12 mouse cellular contexts compared by ENCODE assay signal in the genomic region with DNA sequence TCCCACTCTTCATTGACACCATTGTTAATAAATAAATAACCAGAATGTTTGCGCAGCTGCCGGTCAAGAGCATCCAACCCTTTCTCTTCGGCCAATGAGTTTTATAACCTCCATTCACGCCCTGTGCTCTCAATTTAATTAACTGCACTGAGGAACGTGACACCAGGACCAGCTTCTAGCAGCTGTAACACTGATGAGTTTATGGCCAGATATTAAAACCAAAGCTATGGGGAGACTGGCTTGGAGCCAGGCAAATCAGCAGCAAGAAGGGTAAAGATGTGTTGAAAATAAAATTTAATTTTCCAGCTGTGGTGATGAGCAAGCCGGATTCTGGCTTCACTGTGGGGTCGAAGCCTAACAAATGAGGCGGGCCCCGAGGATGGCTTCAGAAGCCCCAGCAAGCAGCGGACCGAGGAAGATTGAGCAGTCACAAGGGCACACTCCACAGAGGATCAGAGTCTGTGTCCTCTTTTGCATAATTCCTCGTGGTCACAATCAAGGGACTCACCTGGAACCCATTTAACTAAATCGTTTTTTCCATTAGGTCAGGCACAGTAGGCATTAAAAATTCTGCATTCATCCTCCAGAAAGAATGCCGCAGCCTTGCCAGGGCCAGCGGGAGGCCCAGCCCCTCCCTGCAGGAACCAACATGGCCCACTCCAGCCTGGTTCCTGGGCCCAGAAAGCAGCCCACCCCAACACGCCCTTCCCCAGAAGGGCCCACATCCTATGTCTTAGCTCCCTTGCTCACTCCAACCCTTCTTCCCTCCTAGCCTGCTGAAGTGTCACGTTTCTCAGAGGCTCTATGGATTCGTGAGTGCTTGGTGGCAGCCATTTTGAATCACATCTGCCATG.
A peak's percentile ranks its signal among the peaks of the same experiment; 100 is the strongest.
DNase-seq lines count a peak whose midpoint lies in the region; ATAC-seq and TF ChIP-seq lines count a peak whose summit lies in the region.
"Had no signal": no experiment of that assay in that cellular context is flagged by ENCODE, and none has a peak within 500 bp of the region (broad histone marks: within the 10 kb centered on the region; RNA-seq: fewer than 3 reads in every experiment).

No protein-coding gene starts in this region.

- H3K27ac ChIP-seq in embryonic facial prominence, embryonic 11.5 days (replicated peaks; ENCODE audit: low read depth, low read length): no peak overlapping the region
- H3K27ac ChIP-seq in stomach, postnatal 0 days (replicated peaks): no peak overlapping the region
- H3K27ac ChIP-seq in forebrain, postnatal 0 days (ENCODE audit: low read depth, low read length): no peak overlapping the region
- H3K27ac ChIP-seq: intestine, embryonic 15.5 days; midbrain, embryonic 13.5 days had no signal

- WGBS in embryonic facial prominence, embryonic 11.5 days: 74% methylated on average over 18 of the region's 18 CpGs
- WGBS in stomach, postnatal 0 days: 74% methylated on average over 18 of the region's 18 CpGs
- WGBS in forebrain, postnatal 0 days: 75% methylated on average over 18 of the region's 18 CpGs

- no peak for ATAC-seq in embryonic facial prominence, embryonic 11.5 days (replicated peaks; ENCODE audit: insufficient number of reproducible peaks, low FRiP score, low TSS enrichment, low read depth)
- no peak for ATAC-seq in stomach, postnatal 0 days (ENCODE audit: low FRiP score, low TSS enrichment)
- ATAC-seq in forebrain, postnatal 0 days: no peak
- ATAC-seq: activated CD4-positive, CD25-positive, alpha-beta regulatory T cell, adult 4 months; CD4-positive, CD25-positive, alpha-beta regulatory T cell, adult 4 months; intestine, embryonic 15.5 days; midbrain, embryonic 13.5 days had no signal

- H3K27me3 ChIP-seq in embryonic facial prominence, embryonic 11.5 days (ENCODE audit: control insufficient read depth, insufficient read depth, low read length): no peaks in the 10 kb centered on the region
- no peaks in the 10 kb centered on the region for H3K27me3 ChIP-seq in stomach, postnatal 0 days (ENCODE audit: control insufficient read depth, insufficient read depth, low read length)
- H3K27me3 ChIP-seq in forebrain, postnatal 0 days (ENCODE audit: insufficient read depth, low read length): no peaks in the 10 kb centered on the region
- H3K27me3 ChIP-seq: intestine, embryonic 15.5 days; midbrain, embryonic 13.5 days had no signal

- TF ChIP-seq CTCF in stomach, postnatal 0 days (IDR thresholded peaks at IDR 0.05; ENCODE audit: low read depth): no peak
- TF ChIP-seq CTCF in forebrain, postnatal 0 days (IDR thresholded peaks at IDR 0.05; ENCODE audit: low read depth): no peak

- H3K4me1 ChIP-seq in embryonic facial prominence, embryonic 11.5 days (ENCODE audit: control insufficient read depth, insufficient read depth, low read length): no peaks in the 10 kb centered on the region
- H3K4me1 ChIP-seq in stomach, postnatal 0 days (replicated peaks; ENCODE audit: control insufficient read depth, insufficient read depth): no peaks in the 10 kb centered on the region
- H3K4me1 ChIP-seq in forebrain, postnatal 0 days (ENCODE audit: insufficient read depth): no peaks in the 10 kb centered on the region
- H3K4me1 ChIP-seq: intestine, embryonic 15.5 days; midbrain, embryonic 13.5 days had no signal

- peak; percentile 60 for DNase-seq in R1 (ENCODE audit: low read depth, low spot score)
- DNase-seq in embryonic facial prominence, embryonic 11.5 days (ENCODE audit: low spot score): peak; percentile 30
- DNase-seq in kidney, adult 18-20 months: peak; percentile 4
- DNase-seq in kidney, postnatal 25 days: peak; percentile 8 to 47
- DNase-seq in left cerebral cortex, postnatal 4 days: no peak
- no peak for DNase-seq in stomach, postnatal 0 days (ENCODE audit: low spot score)
- DNase-seq in forebrain, postnatal 0 days: no peak
- DNase-seq: lung, postnatal 4 days had no signal

- no peak overlapping the region for H3K9ac ChIP-seq in embryonic facial prominence, embryonic 11.5 days (replicated peaks; ENCODE audit: low read length)
- no peak overlapping the region for H3K9ac ChIP-seq in stomach, postnatal 0 days (ENCODE audit: low read length)
- H3K9ac ChIP-seq in forebrain, postnatal 0 days: no peak overlapping the region
- H3K9ac ChIP-seq: intestine, embryonic 15.5 days; midbrain, embryonic 13.5 days had no signal

- intact Hi-C loops in left cerebral cortex, postnatal 4 days (cut with DNase I): no loop called here

- H3K9me3 ChIP-seq in embryonic facial prominence, embryonic 11.5 days (replicated peaks; ENCODE audit: control insufficient read depth, low read length): no peaks in the 10 kb centered on the region
- no peaks in the 10 kb centered on the region for H3K9me3 ChIP-seq in stomach, postnatal 0 days (ENCODE audit: control insufficient read depth, low read length)
- H3K9me3 ChIP-seq in forebrain, postnatal 0 days (ENCODE audit: low read length): no peaks in the 10 kb centered on the region
- H3K9me3 ChIP-seq: intestine, embryonic 15.5 days; midbrain, embryonic 13.5 days had no signal

- no peak overlapping the region for H3K4me3 ChIP-seq in embryonic facial prominence, embryonic 11.5 days (ENCODE audit: low read depth, low read length)
- H3K4me3 ChIP-seq in stomach, postnatal 0 days (ENCODE audit: low read depth, low read length): no peak overlapping the region
- no peak overlapping the region for H3K4me3 ChIP-seq in forebrain, postnatal 0 days (ENCODE audit: low read depth, low read length)
- H3K4me3 ChIP-seq: intestine, embryonic 15.5 days; midbrain, embryonic 13.5 days had no signal

- no peak overlapping the region for H3K4me2 ChIP-seq in embryonic facial prominence, embryonic 11.5 days (ENCODE audit: low read depth, low read length)
- no peak overlapping the region for H3K4me2 ChIP-seq in stomach, postnatal 0 days (replicated peaks; ENCODE audit: low read depth)
- H3K4me2 ChIP-seq in forebrain, postnatal 0 days (ENCODE audit: low read depth): no peak overlapping the region
- H3K4me2 ChIP-seq: intestine, embryonic 15.5 days; midbrain, embryonic 13.5 days had no signal

- no peaks in the 10 kb centered on the region for H3K36me3 ChIP-seq in embryonic facial prominence, embryonic 11.5 days (replicated peaks; ENCODE audit: control insufficient read depth, insufficient read depth, low read depth, low read length)
- H3K36me3 ChIP-seq in stomach, postnatal 0 days (ENCODE audit: control insufficient read depth, insufficient read depth, low read length): no peaks in the 10 kb centered on the region
- H3K36me3 ChIP-seq in forebrain, postnatal 0 days (ENCODE audit: insufficient read depth): no peaks in the 10 kb centered on the region
- H3K36me3 ChIP-seq: intestine, embryonic 15.5 days; midbrain, embryonic 13.5 days had no signal

- no peak for TF ChIP-seq EP300 in stomach, postnatal 0 days (optimal IDR thresholded peaks at IDR 0.05)

Comparison
In these comparisons a context has a peak if more than half of its experiments do, and no peak if none do; other contexts are left out.
1. DNase-seq: peak in R1 (single experiment), embryonic facial prominence, embryonic 11.5 days (single experiment), kidney, adult 18-20 months (single experiment) and kidney, postnatal 25 days (2 of 2); none in left cerebral cortex, postnatal 4 days (single experiment), stomach, postnatal 0 days (single experiment) and forebrain, postnatal 0 days (single experiment).